Mouse (Mus musculus) lung, embryonic 15.5 days (tissue): ENCODE results near the gene Ppp2r5c. TPM values are rescaled to one million over a fixed set of nuclear protein-coding genes. Genes with fewer than 3 reads are reported as not detected.

Source experiments
- ATAC-seq: fragments of 200-750 bp; cut with Nextera tagmentation; 2 replicates; pipeline ENCODE4 v1.8.0; 2017; ENCODE audit warnings: moderate number of reproducible peaks, borderline replicate concordance; ENCODE audit not compliant: low FRiP score, low TSS enrichment; ENCODE audit errors: extremely low read depth
- H3K27ac ChIP-seq: fragments of 300-500 bp; sonication (generic); 2 replicates; pipeline ENCODE4 v1.5.1; 2015; ENCODE audit warnings: moderate library complexity, mild to moderate bottlenecking, inconsistent platforms
- H3K27me3 ChIP-seq: fragments of 300-500 bp; sonication (generic); 2 replicates; pipeline ENCODE4 v1.6.1; 2015; ENCODE audit warnings: inconsistent platforms
- H3K36me3 ChIP-seq: fragments of 300-500 bp; sonication (generic); 2 replicates; pipeline ENCODE4 v1.6.1; 2015; ENCODE audit warnings: inconsistent platforms
- H3K4me1 ChIP-seq: fragments of 300-500 bp; sonication (generic); 2 replicates; pipeline ENCODE4 v1.6.1; 2015; ENCODE audit warnings: inconsistent platforms
- H3K4me2 ChIP-seq: fragments of 300-500 bp; sonication (generic); 2 replicates; pipeline ENCODE4 v1.6.1; 2015; ENCODE audit warnings: inconsistent platforms, mild to moderate bottlenecking, moderate library complexity
- H3K4me3 ChIP-seq: fragments of 300-500 bp; sonication (generic); 2 replicates; pipeline ENCODE4 v1.5.1; 2015; ENCODE audit warnings: mild to moderate bottlenecking, inconsistent platforms
- H3K9ac ChIP-seq: fragments of 300-500 bp; sonication (generic); 2 replicates; pipeline ENCODE4 v1.6.1; 2015; ENCODE audit warnings: inconsistent platforms
- H3K9me3 ChIP-seq: fragments of 300-500 bp; sonication (generic); 2 replicates; pipeline ENCODE4 v1.6.1; 2016; ENCODE audit warnings: inconsistent platforms
- WGBS: fragments of 180-500 bp; shearing (Covaris S2); methylation state at CpG from one replicate; pipeline ENCODE4 v1.1.7; 2015; 5-methylcytosine and 5-hydroxymethylcytosine counted together
- polyA plus RNA-seq: library from polyadenylated mRNA; unstranded; fragments of >200 nt; fragmentation: Nextera tagmentation; extraction: Ambion mirVana; gene quantifications from 2 replicates; pipeline ENCODE4 v1.2.1, GENCODE M21; 2015

The Ppp2r5c gene
- polyA plus RNA-seq, 1 experiment from 2014 or later, result 171 TPM

- Histone ChIP-seq H3K27ac (no peak overlapping the region), H3K36me3 (peaks cover 78% of the 10 kb centered on the region)
- 89% methylated on average over 15 of the region's 15 CpGs for WGBS
These were observed 103.4 kb downstream of the Ppp2r5c start for GRCm38 (mm10) chr12:110550364-110550763.

GRCm38 (mm10) chr12:110552113-110552512 is 105.2 kb downstream of the Ppp2r5c start:
- Histone ChIP-seq H3K36me3 (peaks cover 80% of the 10 kb centered on the region), H3K27ac (no peak overlapping the region), H3K9ac (no peak overlapping the region), H3K4me1 (no peaks in the 10 kb centered on the region), H3K4me2 (no peak overlapping the region), H3K4me3 (no peak overlapping the region), H3K27me3 (no peaks in the 10 kb centered on the region), H3K9me3 (no peaks in the 10 kb centered on the region)
- WGBS, result 62% methylated on average over 13 of the region's 13 CpGs
- ATAC-seq, result no peak

More at GRCm38 (mm10) chr12:110550364-110550763, 103.4 kb downstream of the Ppp2r5c start:
- H3K4me2 ChIP-seq, result no peak overlapping the region
- H3K9ac ChIP-seq, result no peak overlapping the region
- H3K4me1 ChIP-seq, result no peaks in the 10 kb centered on the region
- ATAC-seq, result no peak
- H3K27me3 ChIP-seq, result no peaks in the 10 kb centered on the region
- no peak overlapping the region for H3K4me3 ChIP-seq
- H3K9me3 ChIP-seq, result no peaks in the 10 kb centered on the region

GRCm38 (mm10) chr12:110553362-110553761 is 106.4 kb downstream of the Ppp2r5c start:
- WGBS, result 95% methylated on average over 5 of the region's 5 CpGs
- Histone ChIP-seq H3K27ac (no peak overlapping the region), H3K4me2 (no peak overlapping the region), H3K9ac (no peak overlapping the region), H3K9me3 (no peaks in the 10 kb centered on the region), H3K27me3 (no peaks in the 10 kb centered on the region), H3K36me3 (peaks cover 82% of the 10 kb centered on the region), H3K4me3 (no peak overlapping the region), H3K4me1 (no peaks in the 10 kb centered on the region)
- no peak for ATAC-seq

- whole genome bisulfite sequencing, result 87% methylated on average over 21 of the region's 21 CpGs
- H3K9ac ChIP-seq, result no peak overlapping the region
- H3K9me3 ChIP-seq, result no peaks in the 10 kb centered on the region
- no peak overlapping the region for H3K4me2 ChIP-seq
- no peak overlapping the region for H3K4me3 ChIP-seq
- H3K27ac ChIP-seq, result no peak overlapping the region
- H3K27me3 ChIP-seq, result no peaks in the 10 kb centered on the region
- H3K4me1 ChIP-seq, result no peaks in the 10 kb centered on the region
- no peak for ATAC-seq
- H3K36me3 ChIP-seq, result peaks cover 88% of the 10 kb centered on the region
These were observed 108.8 kb downstream of the Ppp2r5c start for GRCm38 (mm10) chr12:110555536-110556240.

GRCm38 (mm10) chr12:110556861-110557628 is 110.1 kb downstream of the Ppp2r5c start:
- no peak overlapping the region for H3K9ac ChIP-seq
- ATAC-seq, result peak; percentile 46; the same call in 1 of the 2 replicates
- no peaks in the 10 kb centered on the region for H3K4me1 ChIP-seq
- H3K4me3 ChIP-seq, result no peak overlapping the region
- no peaks in the 10 kb centered on the region for H3K27me3 ChIP-seq
- H3K9me3 ChIP-seq, result no peaks in the 10 kb centered on the region
- whole genome bisulfite sequencing, result 82% methylated on average over 18 of the region's 18 CpGs
- H3K36me3 ChIP-seq, result peaks cover 89% of the 10 kb centered on the region
- H3K4me2 ChIP-seq, result no peak overlapping the region
- no peak overlapping the region for H3K27ac ChIP-seq

GRCm38 (mm10) chr12:110558175-110558574 is 111.3 kb downstream of the Ppp2r5c start:
- Histone ChIP-seq H3K36me3 (peaks cover 86% of the 10 kb centered on the region), H3K27ac (no peak overlapping the region), H3K4me3 (no peak overlapping the region), H3K27me3 (no peaks in the 10 kb centered on the region), H3K4me2 (no peak overlapping the region), H3K9me3 (no peaks in the 10 kb centered on the region), H3K4me1 (no peaks in the 10 kb centered on the region), H3K9ac (no peak overlapping the region)
- WGBS, result 98% methylated on average over 7 of the region's 7 CpGs
- ATAC-seq, result no peak

- no peak for ATAC-seq
- no peak overlapping the region for H3K9ac ChIP-seq
- 80% methylated on average over 11 of the region's 11 CpGs for WGBS
These were observed 116.5 kb downstream of the Ppp2r5c start for GRCm38 (mm10) chr12:110563383-110563782.

GRCm38 (mm10) chr12:110564848-110565247 is 117.9 kb downstream of the Ppp2r5c start:
- H3K9me3 ChIP-seq, result no peaks in the 10 kb centered on the region
- H3K27ac ChIP-seq, result no peak overlapping the region
- H3K4me1 ChIP-seq, result no peaks in the 10 kb centered on the region
- H3K4me3 ChIP-seq, result no peak overlapping the region
- ATAC-seq, result no peak
- H3K4me2 ChIP-seq, result no peak overlapping the region
- 94% methylated on average over 11 of the region's 11 CpGs for WGBS
- H3K36me3 ChIP-seq, result peaks cover 77% of the 10 kb centered on the region
- H3K27me3 ChIP-seq, result no peaks in the 10 kb centered on the region
- no peak overlapping the region for H3K9ac ChIP-seq

More at GRCm38 (mm10) chr12:110563383-110563782, 116.5 kb downstream of the Ppp2r5c start:
- H3K9me3 ChIP-seq, result no peaks in the 10 kb centered on the region
- H3K27me3 ChIP-seq, result no peaks in the 10 kb centered on the region
- no peaks in the 10 kb centered on the region for H3K4me1 ChIP-seq
- H3K36me3 ChIP-seq, result peaks cover 78% of the 10 kb centered on the region
- H3K4me2 ChIP-seq, result no peak overlapping the region
- H3K27ac ChIP-seq, result no peak overlapping the region
- H3K4me3 ChIP-seq, result no peak overlapping the region

GRCm38 (mm10) chr12:110566366-110566765 is 119.4 kb downstream of the Ppp2r5c start:
- 85% methylated on average over 9 of the region's 9 CpGs for WGBS
- H3K4me2 ChIP-seq, result no peak overlapping the region
- H3K27me3 ChIP-seq, result no peaks in the 10 kb centered on the region
- no peaks in the 10 kb centered on the region for H3K9me3 ChIP-seq
- no peaks in the 10 kb centered on the region for H3K4me1 ChIP-seq
- no peak overlapping the region for H3K4me3 ChIP-seq
- H3K27ac ChIP-seq, result no peak overlapping the region
- ATAC-seq, result no peak
- H3K36me3 ChIP-seq, result peaks cover 78% of the 10 kb centered on the region
- H3K9ac ChIP-seq, result no peak overlapping the region

- H3K27me3 ChIP-seq, result no peaks in the 10 kb centered on the region
- H3K4me3 ChIP-seq, result no peak overlapping the region
- no peak overlapping the region for H3K4me2 ChIP-seq
- no peaks in the 10 kb centered on the region for H3K4me1 ChIP-seq
- H3K27ac ChIP-seq, result no peak overlapping the region
- 90% methylated on average over 10 of the region's 10 CpGs for WGBS
- no peaks in the 10 kb centered on the region for H3K9me3 ChIP-seq
- H3K36me3 ChIP-seq, result peaks cover 73% of the 10 kb centered on the region
- no peak for ATAC-seq
- H3K9ac ChIP-seq, result no peak overlapping the region
These were observed 124.1 kb downstream of the Ppp2r5c start for GRCm38 (mm10) chr12:110571050-110571449.

GRCm38 (mm10) chr12:110572351-110572750 is 125.4 kb downstream of the Ppp2r5c start:
- ATAC-seq, result no peak
- Histone ChIP-seq H3K9ac (no peak overlapping the region), H3K36me3 (peaks cover 69% of the 10 kb centered on the region), H3K27ac (no peak overlapping the region), H3K27me3 (no peaks in the 10 kb centered on the region), H3K9me3 (no peaks in the 10 kb centered on the region), H3K4me3 (no peak overlapping the region), H3K4me2 (no peak overlapping the region), H3K4me1 (no peaks in the 10 kb centered on the region)
- 95% methylated on average over 4 of the region's 4 CpGs for WGBS

- Histone ChIP-seq H3K36me3 (peaks cover 57% of the 10 kb centered on the region), H3K4me3 (no peak overlapping the region), H3K27me3 (no peaks in the 10 kb centered on the region), H3K4me1 (no peaks in the 10 kb centered on the region), H3K4me2 (no peak overlapping the region), H3K9ac (no peak overlapping the region), H3K27ac (no peak overlapping the region), H3K9me3 (no peaks in the 10 kb centered on the region)
- ATAC-seq, result no peak
- WGBS, result 84% methylated on average over 8 of the region's 8 CpGs
These were observed 126.7 kb downstream of the Ppp2r5c start for GRCm38 (mm10) chr12:110573635-110574034.
